Mouse (Mus musculus): Measurements from ENCODE around the gene Slc16a11.
A peak's percentile ranks its signal among the peaks of the same experiment; 100 is the strongest.

The Slc16a11 gene

GRCm38 (mm10) chr11:70201691-70202090, 10.9 kb upstream of the Slc16a11 start:
- peak; percentile 93 for DNase-seq (ENCODE audit: low read depth)

- DNase-seq (ENCODE audit: low read depth) = no peak
Observed at GRCm38 (mm10) chr11:70206801-70207200, 5.8 kb upstream of the Slc16a11 start.

- no peak for DNase-seq (ENCODE audit: low read depth)
Observed at GRCm38 (mm10) chr11:70207283-70207682, 5.3 kb upstream of the Slc16a11 start.

GRCm38 (mm10) chr11:70208778-70209388, 3.7 kb upstream of the Slc16a11 start:
- no peak for DNase-seq (ENCODE audit: low read depth)

- peak; percentile 71 for DNase-seq (ENCODE audit: low read depth)
Observed at GRCm38 (mm10) chr11:70210681-70211080, 1.9 kb upstream of the Slc16a11 start.

DNA sequence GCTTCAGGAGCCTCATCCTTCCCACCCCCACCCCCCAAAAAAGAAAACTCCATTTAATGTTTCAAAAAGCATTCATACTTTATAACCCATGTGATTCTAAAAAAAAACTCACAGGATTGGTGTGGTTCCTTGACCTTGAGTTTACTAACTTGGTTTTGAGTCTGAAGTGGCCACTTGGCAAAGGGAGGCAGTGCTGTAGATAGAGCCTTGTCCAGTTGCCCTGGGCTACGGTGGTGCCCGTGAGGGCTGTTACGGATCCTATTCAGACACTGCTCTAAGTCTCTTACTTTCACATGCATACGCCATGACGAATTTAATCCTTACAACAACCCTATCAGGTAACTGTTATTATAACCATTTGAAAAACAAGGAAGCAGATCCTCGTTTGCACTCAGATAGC, 580 bp upstream of the Slc16a11 start:
- no peak for DNase-seq (ENCODE audit: low read depth)

DNA sequence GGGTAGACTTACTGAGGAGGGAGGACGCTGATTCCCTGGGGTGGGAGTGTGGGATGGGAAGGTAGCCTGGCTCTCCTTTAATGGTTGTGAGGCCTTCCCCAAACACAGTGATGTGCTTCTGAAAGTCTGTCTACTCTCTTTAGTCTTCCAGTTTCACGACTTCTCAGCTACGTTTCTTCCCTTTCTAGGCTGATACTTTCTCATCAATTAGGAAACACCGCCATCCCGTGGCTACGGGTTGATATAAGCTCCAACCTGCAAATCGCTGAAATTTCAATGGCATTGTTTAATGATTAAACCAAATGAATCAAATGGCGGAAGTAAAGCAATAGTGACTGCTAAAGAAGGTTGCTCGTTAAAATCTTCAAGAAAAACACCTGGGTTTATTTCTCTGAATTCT, 344 bp downstream of the Slc16a11 start:
- peak; percentile 87 for DNase-seq (ENCODE audit: low read depth)

- DNase-seq (ENCODE audit: low read depth) = no peak
Observed at GRCm38 (mm10) chr11:70213736-70214135, 1.2 kb downstream of the Slc16a11 start.

- DNase-seq (ENCODE audit: low read depth) = no peak
Observed at GRCm38 (mm10) chr11:70214191-70214855, 1.8 kb downstream of the Slc16a11 start.

- no peak for DNase-seq (ENCODE audit: low read depth)
Observed at GRCm38 (mm10) chr11:70214856-70215209, 2.3 kb downstream of the Slc16a11 start.

DNA sequence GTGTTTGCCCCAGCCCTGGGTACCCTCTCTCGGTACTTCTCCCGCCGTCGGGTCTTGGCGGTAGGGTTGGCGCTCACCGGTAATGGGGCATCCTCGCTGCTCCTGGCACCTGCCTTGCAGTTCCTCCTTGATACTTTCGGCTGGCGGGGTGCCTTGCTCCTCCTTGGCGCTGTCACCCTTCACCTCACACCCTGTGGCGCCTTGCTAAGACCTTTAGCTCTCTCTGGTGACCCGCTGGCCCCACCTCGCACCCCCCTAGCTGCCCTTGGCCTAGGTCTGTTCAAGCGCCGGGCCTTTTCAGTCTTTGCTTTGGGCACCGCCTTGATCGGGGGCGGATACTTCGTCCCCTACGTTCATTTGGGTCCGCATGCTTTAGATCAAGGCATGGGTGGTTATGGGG, 2.7 kb downstream of the Slc16a11 start:
- DNase-seq (ENCODE audit: low read depth) = no peak

DNA sequence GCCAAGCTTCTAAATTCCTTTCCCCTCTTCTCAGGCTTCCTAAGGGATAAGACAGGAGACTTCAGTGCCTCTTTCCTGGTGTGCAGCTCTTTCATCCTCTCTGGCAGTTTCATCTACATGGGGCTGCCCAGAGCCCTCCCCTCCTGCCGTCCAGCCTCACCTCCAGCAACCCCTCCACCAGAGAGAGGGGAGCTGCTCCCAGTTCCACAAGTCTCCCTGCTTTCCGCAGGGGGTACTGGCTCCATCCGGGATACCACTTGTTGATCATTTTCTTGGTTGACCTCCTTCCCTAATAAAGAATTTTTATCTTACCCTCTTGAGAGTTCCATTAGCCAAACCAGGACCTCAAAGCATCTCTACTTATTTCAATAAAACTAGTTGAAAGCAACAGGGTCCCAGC, 3.6 kb downstream of the Slc16a11 start:
- no peak for DNase-seq (ENCODE audit: low read depth)

DNA sequence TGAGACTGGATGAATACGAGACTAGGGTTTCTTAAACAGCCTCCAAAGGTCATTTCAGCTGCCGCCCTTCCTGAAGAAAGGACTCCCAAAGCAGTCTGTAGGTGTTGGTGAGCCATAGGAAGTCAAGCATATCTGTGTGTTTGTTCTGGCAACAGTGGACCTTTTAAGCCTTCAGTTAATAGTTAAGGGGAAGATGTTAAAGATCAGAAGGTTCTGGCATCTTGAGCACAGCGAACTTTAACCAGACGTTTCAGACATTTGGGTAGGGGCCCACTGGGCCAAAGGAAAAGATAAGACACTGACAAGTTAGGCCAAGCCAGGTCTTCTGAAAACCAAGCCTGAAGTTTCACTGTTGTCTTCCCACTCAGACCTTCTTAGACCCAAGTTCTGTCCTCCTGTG, 5.5 kb downstream of the Slc16a11 start:
- no peak for DNase-seq (ENCODE audit: low read depth)

DNA sequence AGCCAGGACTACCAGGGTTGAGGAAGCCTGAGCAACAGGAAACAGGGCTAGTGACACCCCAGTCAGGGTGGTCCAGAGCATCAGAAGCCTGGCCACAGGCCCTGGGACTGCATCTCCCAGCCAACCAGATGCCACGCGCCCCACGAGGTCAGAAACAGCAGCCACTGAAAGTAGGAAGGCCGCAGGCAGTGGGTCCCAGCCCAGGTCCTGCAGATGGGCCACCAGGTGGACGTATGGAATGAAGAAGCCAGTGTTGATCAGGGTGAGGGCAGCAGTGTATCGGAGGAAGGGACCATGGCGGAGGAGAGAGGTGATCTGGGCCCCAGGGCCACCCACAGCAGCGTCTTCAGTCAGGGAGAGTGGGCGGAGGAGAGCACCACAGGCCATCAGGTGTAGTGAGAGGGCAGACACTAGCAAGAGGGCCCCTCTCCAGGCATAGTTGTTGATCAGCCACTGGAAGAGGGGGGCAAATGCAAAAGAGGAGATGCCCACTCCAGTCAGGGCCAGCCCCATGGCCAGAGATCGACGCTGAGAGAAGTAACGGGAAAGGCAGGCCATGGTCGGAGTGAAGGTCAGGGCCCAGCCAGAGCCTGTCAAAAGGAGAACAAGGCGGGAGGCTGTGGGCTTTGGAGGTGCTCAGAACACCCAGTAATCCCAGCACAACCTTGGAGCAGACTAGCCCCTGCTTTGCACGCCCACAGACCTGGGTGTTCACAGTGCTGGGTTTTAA, 6.4 kb downstream of the Slc16a11 start:
- DNase-seq (ENCODE audit: low read depth) = no peak

GRCm38 (mm10) chr11:70219873-70220272, 7.3 kb downstream of the Slc16a11 start:
- DNase-seq (ENCODE audit: low read depth) = no peak

- peak; percentile 48 for DNase-seq (ENCODE audit: low read depth)
Observed at GRCm38 (mm10) chr11:70220323-70220722, 7.8 kb downstream of the Slc16a11 start.

- peak; percentile 96 for DNase-seq (ENCODE audit: low read depth)
Observed at GRCm38 (mm10) chr11:70220731-70221602, 8.4 kb downstream of the Slc16a11 start, which contains the start of gene Slc16a13. TSS of gene Slc16a13 (minus strand) at chr11:70221064.

DNA sequence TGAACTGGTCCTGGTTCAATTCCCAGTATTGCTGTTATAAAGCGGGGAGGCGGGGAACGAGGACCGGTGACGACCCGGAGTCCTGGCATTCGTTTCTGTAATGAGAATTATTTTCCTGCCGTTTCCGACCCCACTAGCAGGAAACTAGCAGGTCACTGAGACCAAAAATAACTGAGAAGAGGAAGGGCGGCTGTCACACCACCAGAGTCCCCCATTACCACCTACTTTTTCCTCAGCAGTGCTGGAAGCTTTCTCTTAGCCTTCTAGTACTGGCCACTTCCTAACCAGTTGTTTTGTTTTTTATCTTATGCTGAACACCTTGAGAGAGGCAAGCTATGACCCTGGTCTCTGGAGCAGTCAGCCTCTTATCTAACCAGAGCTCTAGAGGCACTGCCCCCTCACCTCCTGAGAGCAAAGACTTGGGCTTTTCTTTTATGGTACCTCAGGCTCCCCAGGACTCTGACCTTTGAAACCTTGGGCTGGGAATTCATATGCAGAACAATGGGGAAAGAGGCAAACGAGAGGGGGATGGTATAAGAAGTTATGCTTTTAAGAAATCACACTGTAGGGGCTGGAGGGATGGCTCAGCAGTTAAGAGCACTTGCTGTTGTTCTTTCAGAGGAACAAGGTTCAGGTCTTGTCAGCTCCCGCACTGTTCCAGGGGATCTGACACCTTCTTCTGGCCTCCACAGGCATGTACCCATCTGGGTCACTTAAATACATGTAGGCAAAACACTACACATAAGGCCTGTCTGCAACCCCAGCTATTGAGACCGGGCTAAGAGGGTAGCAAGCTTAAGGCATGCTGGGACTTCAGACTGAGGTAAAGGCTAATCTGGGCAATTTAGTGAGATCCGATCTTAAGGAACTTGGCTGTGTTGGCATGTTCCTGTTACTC, 9.3 kb downstream of the Slc16a11 start:
- no peak for DNase-seq (ENCODE audit: low read depth)

DNA sequence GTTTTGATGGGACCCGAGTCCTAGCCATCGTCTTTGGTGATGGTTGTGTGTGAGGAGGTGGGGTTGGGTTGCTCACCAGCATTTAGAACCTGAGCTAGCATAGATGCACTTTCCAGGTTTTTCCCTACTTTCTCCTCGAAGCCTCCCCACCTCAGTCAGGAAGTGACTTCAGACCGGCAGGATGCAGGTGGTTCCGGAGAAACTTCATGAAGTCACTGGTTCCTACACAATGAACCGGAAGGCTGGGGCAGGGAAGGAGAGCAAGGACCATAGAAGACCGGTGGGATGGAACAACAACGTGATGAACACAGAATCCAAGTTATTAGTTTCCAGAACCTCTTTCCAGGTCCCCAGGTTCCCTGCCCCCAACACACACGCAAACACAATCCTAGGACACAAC, 11.2 kb downstream of the Slc16a11 start:
- no peak for DNase-seq (ENCODE audit: low read depth)

GRCm38 (mm10) chr11:70225798-70226601, 13.4 kb downstream of the Slc16a11 start:
- no peak for DNase-seq (ENCODE audit: low read depth)

GRCm38 (mm10) chr11:70226602-70226890, 14.0 kb downstream of the Slc16a11 start:
- no peak for DNase-seq (ENCODE audit: low read depth)

All from NIH3T3 (cell line).